In genomic region chr4:140640242-140640523, GRCm38 (mm10) we compare ENCODE assay signal across 13 mouse cellular contexts.
"Had no signal": no experiment of that assay in that cellular context is flagged by ENCODE, and none has a peak within 500 bp of the region (broad histone marks: within the 10 kb centered on the region; RNA-seq: fewer than 3 reads in every experiment).

No protein-coding gene starts in this region.

- H3K9ac ChIP-seq: kidney, embryonic 15.5 days; liver, embryonic 13.5 days had no signal

- H3K36me3 ChIP-seq: liver, embryonic 13.5 days had no signal

- H3K9me3 ChIP-seq: liver, embryonic 13.5 days had no signal

- H3K27me3 ChIP-seq: kidney, embryonic 15.5 days; liver, embryonic 13.5 days had no signal

- H3K4me2 ChIP-seq: kidney, embryonic 15.5 days; liver, embryonic 13.5 days; midbrain, embryonic 11.5 days had no signal

- H3K4me3 ChIP-seq: kidney, embryonic 15.5 days; left cerebral cortex, adult 2 months; liver, embryonic 13.5 days had no signal

- H3K27ac ChIP-seq: liver, embryonic 13.5 days had no signal

- DNase-seq: kidney, postnatal 10 days; kidney, postnatal 4 days; layer of hippocampus, postnatal 36 days; liver, embryonic 13.5 days; lung, adult 2 months; lung, postnatal 14 days; lung, postnatal 4 days; midbrain, embryonic 14.5 days; thymus, adult 18-20 months; thymus, postnatal 36 days had no signal
